ENCODE assay signal across 8 mouse cellular contexts in genomic region chr7:101050724-101051550, GRCm38 (mm10). TPM values are rescaled to one million over a fixed set of nuclear protein-coding genes. Genes with fewer than 3 reads are reported as not detected.
DNase-seq lines count a peak whose midpoint lies in the region; ATAC-seq and TF ChIP-seq lines count a peak whose summit lies in the region.

No protein-coding gene starts in this region.

- TF ChIP-seq EP300 in liver, postnatal 0 days (IDR thresholded peaks at IDR 0.05; ENCODE audit: low read depth) = no peak

- H3K27ac ChIP-seq in lung, embryonic 14.5 days (ENCODE audit: low read depth) = peak overlapping the region; percentile 36; the same call in 1 of the 2 replicates
- peak overlapping the region; percentile 65 for H3K27ac ChIP-seq in brown adipose tissue, adult 24 weeks (replicated peaks; ENCODE audit: low read depth, low read length)
- peak overlapping the region; percentile 60; the same call in 1 of the 2 replicates for H3K27ac ChIP-seq in liver, postnatal 0 days (ENCODE audit: low read depth)

- no peak overlapping the region for H3K4me3 ChIP-seq in lung, embryonic 14.5 days (ENCODE audit: low read depth, low read length)
- H3K4me3 ChIP-seq in brown adipose tissue, adult 24 weeks (ENCODE audit: insufficient read depth, low read depth, low read length) = no peak overlapping the region
- no peak overlapping the region for H3K4me3 ChIP-seq in liver, postnatal 0 days (ENCODE audit: low read depth, low read length)

- no peak for TF ChIP-seq CTCF in lung, embryonic 14.5 days (IDR thresholded peaks at IDR 0.05; ENCODE audit: low read depth)
- no peak for TF ChIP-seq CTCF in liver, postnatal 0 days (IDR thresholded peaks at IDR 0.05; ENCODE audit: low read depth)

- H3K36me3 ChIP-seq in lung, embryonic 14.5 days (ENCODE audit: insufficient read depth) = no peaks in the 10 kb centered on the region
- no peaks in the 10 kb centered on the region for H3K36me3 ChIP-seq in liver, postnatal 0 days (replicated peaks; ENCODE audit: insufficient read depth, low read length)

- H3K4me1 ChIP-seq in lung, embryonic 14.5 days (ENCODE audit: insufficient read depth) = peaks cover 6% of the 10 kb centered on the region; the same call in 1 of the 2 replicates
- no peaks in the 10 kb centered on the region; the same call in none of the 2 replicates for H3K4me1 ChIP-seq in brown adipose tissue, adult 24 weeks (ENCODE audit: control insufficient read depth, insufficient read depth, insufficient read length, low read length)
- H3K4me1 ChIP-seq in liver, postnatal 0 days (ENCODE audit: insufficient read depth) = 0 out of 2 replicates have a peak, but pooled peaks cover 4% of the 10 kb centered on the region

- H3K9me3 ChIP-seq in lung, embryonic 14.5 days (ENCODE audit: low read depth, low read length) = no peaks in the 10 kb centered on the region
- H3K9me3 ChIP-seq in liver, postnatal 0 days (ENCODE audit: low read length) = no peaks in the 10 kb centered on the region

- no peak for DNase-seq in lung, embryonic 14.5 days
- no peak for DNase-seq in lung, adult 18-20 months
- DNase-seq in MEL-GATA-1-ER (ENCODE audit: extremely low read depth, low read depth) = peak; percentile 23
- peak; percentile 40 for DNase-seq in liver, postnatal 0 days
- no peak for DNase-seq in retina, postnatal 1 day
- no peak for DNase-seq in right cerebral cortex, postnatal 14 days
- DNase-seq in kidney, adult 18-20 months = no peak

- no peak overlapping the region for H3K9ac ChIP-seq in lung, embryonic 14.5 days
- no peak overlapping the region for H3K9ac ChIP-seq in liver, postnatal 0 days (replicated peaks)

- peak; percentile 30; the same call in 1 of the 2 replicates for ATAC-seq in lung, embryonic 14.5 days (ENCODE audit: insufficient read depth)
- peak; percentile 51 for ATAC-seq in liver, postnatal 0 days

- 64% methylated on average over 13 of the region's 13 CpGs for WGBS in lung, embryonic 14.5 days
- 36% methylated on average over 13 of the region's 13 CpGs for WGBS in liver, postnatal 0 days (ENCODE audit: insufficient replicate concordance)

- H3K4me2 ChIP-seq in lung, embryonic 14.5 days = no peak overlapping the region
- H3K4me2 ChIP-seq in liver, postnatal 0 days (ENCODE audit: low read depth, low read length) = no peak overlapping the region

- H3K27me3 ChIP-seq in lung, embryonic 14.5 days (ENCODE audit: insufficient read depth, low read length) = no peaks in the 10 kb centered on the region
- H3K27me3 ChIP-seq in liver, postnatal 0 days (ENCODE audit: insufficient read depth, low read length) = no peaks in the 10 kb centered on the region

RNA-seq across cellular contexts. Expression of gene P2ry2, which starts 38.3 kb away (rescaled TPM):
- 3.4 and 3.5 TPM in 2 replicates for polyA plus RNA-seq in lung, embryonic 14.5 days (2014; fragmentation: Nextera tagmentation; extraction: Ambion mirVana)
- 7.1 and 8.0 TPM in 2 replicates for polyA plus RNA-seq in brown adipose tissue, adult 24 weeks (2012; ENCODE audit: insufficient read depth, insufficient read length, missing spikeins)
- 3.8 and 4.2 TPM in 2 replicates for polyA plus RNA-seq in liver, postnatal 0 days (2015; fragmentation: Nextera tagmentation; extraction: Ambion mirVana)

RNA-seq across cellular contexts. Expression of gene Fchsd2, which starts 41.7 kb away (rescaled TPM):
- polyA plus RNA-seq in lung, embryonic 14.5 days (2014; fragmentation: Nextera tagmentation; extraction: Ambion mirVana) = 23.6 and 23.8 TPM in 2 replicates
- polyA plus RNA-seq in brown adipose tissue, adult 24 weeks (2012; ENCODE audit: insufficient read depth, insufficient read length, missing spikeins) = 4.8 and 8.8 TPM in 2 replicates
- 7.4 and 7.8 TPM in 2 replicates for polyA plus RNA-seq in liver, postnatal 0 days (2015; fragmentation: Nextera tagmentation; extraction: Ambion mirVana)

Comparison
In these comparisons a context has a peak if more than half of its experiments do, and no peak if none do; other contexts are left out.
1. DNase-seq: peak in MEL-GATA-1-ER (single experiment) and liver, postnatal 0 days (single experiment); none in lung, embryonic 14.5 days (single experiment), lung, adult 18-20 months (0 of 2), retina, postnatal 1 day (single experiment), right cerebral cortex, postnatal 14 days (single experiment) and kidney, adult 18-20 months (single experiment).
2. Peak in every context shown above with its lines, with median percentiles within 50 percentile points of each other: H3K27ac ChIP-seq.